In genomic region chr6:136931246-136931645, GRCm38 (mm10) we compare ENCODE assay signal across 11 mouse cellular contexts. TPM values are rescaled to one million over a fixed set of nuclear protein-coding genes. Genes with fewer than 3 reads are reported as not detected.
DNase-seq lines count a peak whose midpoint lies in the region; ATAC-seq and TF ChIP-seq lines count a peak whose summit lies in the region.
"Had no signal": no experiment of that assay in that cellular context is flagged by ENCODE, and none has a peak within 500 bp of the region (broad histone marks: within the 10 kb centered on the region; RNA-seq: fewer than 3 reads in every experiment).

No protein-coding gene starts in this region.

- intact Hi-C loops in heart, adult 2 months (cut with DNase I), result no loop called here
- intact Hi-C loops in heart, postnatal 14 days (cut with DNase I), result no loop called here

- H3K9ac ChIP-seq in heart, adult 2 months (ENCODE audit: low read depth, low read length), result no peak overlapping the region
- H3K9ac ChIP-seq in lung, embryonic 16.5 days (ENCODE audit: low read length), result peak overlapping the region; percentile 45
- no peak overlapping the region for H3K9ac ChIP-seq in embryonic facial prominence, embryonic 12.5 days
- H3K9ac ChIP-seq in liver, embryonic 12.5 days, result peak overlapping the region; percentile 44; the same call in 1 of the 2 replicates

- H3K4me3 ChIP-seq in heart, adult 2 months, result no peak overlapping the region
- H3K4me3 ChIP-seq in lung, embryonic 16.5 days (ENCODE audit: low read length), result no peak overlapping the region
- H3K4me3 ChIP-seq in embryonic facial prominence, embryonic 12.5 days, result no peak overlapping the region
- H3K4me3 ChIP-seq in liver, embryonic 12.5 days, result no peak overlapping the region
- H3K4me3 ChIP-seq: left cerebral cortex, adult 2 months; myocyte had no signal

- TF ChIP-seq EP300 in heart, adult 2 months (IDR thresholded peaks at IDR 0.05; ENCODE audit: insufficient read depth, low read depth, low read length), result no peak

- H3K4me1 ChIP-seq in heart, adult 2 months (ENCODE audit: control insufficient read depth, insufficient read depth, low read length), result peaks cover 4% of the 10 kb centered on the region
- peaks cover 10% of the 10 kb centered on the region for H3K4me1 ChIP-seq in lung, embryonic 16.5 days (replicated peaks; ENCODE audit: control insufficient read depth, insufficient read depth, low read length)
- H3K4me1 ChIP-seq in embryonic facial prominence, embryonic 12.5 days, result peaks cover 3% of the 10 kb centered on the region
- H3K4me1 ChIP-seq in liver, embryonic 12.5 days, result peaks cover 37% of the 10 kb centered on the region

- no peaks in the 10 kb centered on the region for H3K9me3 ChIP-seq in lung, embryonic 16.5 days (ENCODE audit: control insufficient read depth, low read length)
- no peaks in the 10 kb centered on the region for H3K9me3 ChIP-seq in embryonic facial prominence, embryonic 12.5 days
- no peaks in the 10 kb centered on the region for H3K9me3 ChIP-seq in liver, embryonic 12.5 days (replicated peaks)

- 77% methylated on average over 13 of the region's 13 CpGs for WGBS in heart, adult 2 months
- 82% methylated on average over 13 of the region's 13 CpGs for WGBS in lung, embryonic 16.5 days
- WGBS in embryonic facial prominence, embryonic 12.5 days, result 83% methylated on average over 13 of the region's 13 CpGs
- 53% methylated on average over 13 of the region's 13 CpGs for WGBS in liver, embryonic 12.5 days (ENCODE audit: insufficient replicate concordance)

- H3K27ac ChIP-seq in heart, adult 2 months, result peak overlapping the region; percentile 68
- peak overlapping the region; percentile 79 for H3K27ac ChIP-seq in lung, embryonic 16.5 days (ENCODE audit: low read length)
- peak overlapping the region; percentile 56 for H3K27ac ChIP-seq in embryonic facial prominence, embryonic 12.5 days
- peak overlapping the region; percentile 74 for H3K27ac ChIP-seq in liver, embryonic 12.5 days
- H3K27ac ChIP-seq: left cerebral cortex, adult 2 months had no signal

- ATAC-seq in lung, embryonic 16.5 days (ENCODE audit: low read depth), result no peak
- ATAC-seq in embryonic facial prominence, embryonic 12.5 days (ENCODE audit: insufficient number of reproducible peaks, insufficient read depth, low FRiP score, low TSS enrichment), result no peak
- 0 out of 2 replicates have a peak, but pooled peaks have one; percentile 42 for ATAC-seq in liver, embryonic 12.5 days

- DNase-seq in heart, adult 2 months, result no peak
- DNase-seq in heart, postnatal 14 days, result no peak
- DNase-seq in lung, adult 18-20 months, result no peak
- no peak for DNase-seq in adipocyte (ENCODE audit: low spot score)
- no peak for DNase-seq in frontal cortex, postnatal 25 days (ENCODE audit: low spot score in 2 of 2)
- DNase-seq: cerebellum, postnatal 36 days had no signal

- H3K79me2 ChIP-seq in heart, adult 2 months (replicated peaks; ENCODE audit: control insufficient read depth, insufficient read depth, low read length), result no peaks in the 10 kb centered on the region

- peak overlapping the region; percentile 26 for H3K4me2 ChIP-seq in lung, embryonic 16.5 days (ENCODE audit: low read depth, low read length)
- no peak overlapping the region for H3K4me2 ChIP-seq in embryonic facial prominence, embryonic 12.5 days (replicated peaks)
- H3K4me2 ChIP-seq in liver, embryonic 12.5 days, result peak overlapping the region; percentile 53

- peaks cover 5% of the 10 kb centered on the region for H3K36me3 ChIP-seq in heart, adult 2 months (ENCODE audit: control insufficient read depth, insufficient read depth, low read length)
- H3K36me3 ChIP-seq in lung, embryonic 16.5 days (ENCODE audit: control insufficient read depth, insufficient read depth, low read length), result no peaks in the 10 kb centered on the region
- H3K36me3 ChIP-seq in embryonic facial prominence, embryonic 12.5 days, result no peaks in the 10 kb centered on the region
- peaks cover 19% of the 10 kb centered on the region for H3K36me3 ChIP-seq in liver, embryonic 12.5 days

- no peaks in the 10 kb centered on the region for H3K27me3 ChIP-seq in heart, adult 2 months (ENCODE audit: control insufficient read depth, insufficient read depth, low read length)
- H3K27me3 ChIP-seq in lung, embryonic 16.5 days (ENCODE audit: control insufficient read depth, insufficient read depth, low read depth, low read length), result no peaks in the 10 kb centered on the region
- H3K27me3 ChIP-seq in embryonic facial prominence, embryonic 12.5 days, result no peaks in the 10 kb centered on the region
- H3K27me3 ChIP-seq in liver, embryonic 12.5 days (replicated peaks), result no peaks in the 10 kb centered on the region

- no peak for TF ChIP-seq CTCF in heart, adult 2 months (IDR thresholded peaks at IDR 0.05)

- TF ChIP-seq POLR2A in heart, adult 2 months (IDR thresholded peaks at IDR 0.05; ENCODE audit: insufficient read depth, low read depth, low read length), result no peak

RNA-seq across cellular contexts. Expression of gene Pde6h, which starts 7.6 kb away (rescaled TPM):
- under 1 TPM in 1 of 2 experiments, not detected in 1; 0.30 TPM for total RNA-seq in heart, adult 2 months (2021)
- 0.04 and 0.26 TPM in 2 replicates for polyA plus RNA-seq in heart, adult 2 months (2012; rRNA removed)
- total RNA-seq in heart, postnatal 14 days (2021), result under 1 TPM in 1 of 2 experiments, not detected in 1; 0.46 TPM
- polyA plus RNA-seq in lung, embryonic 16.5 days (2015; fragmentation: Nextera tagmentation; extraction: Ambion mirVana), result 0.20 TPM in 1 of 2 replicates, not detected in the other
- polyA plus RNA-seq in embryonic facial prominence, embryonic 12.5 days (2016; fragmentation: Nextera tagmentation; extraction: Ambion mirVana), result not detected in 2 replicates
- not detected in 2 replicates for polyA plus RNA-seq in liver, embryonic 12.5 days (2016; fragmentation: Nextera tagmentation; extraction: Ambion mirVana)

RNA-seq across cellular contexts. Expression of gene Erp27, which starts 9.3 kb away (rescaled TPM):
- not detected for total RNA-seq in heart, adult 2 months (2021)
- polyA plus RNA-seq in heart, adult 2 months (2012; rRNA removed), result 0.29 and 0.51 TPM in 2 replicates
- under 1 TPM in 1 of 2 experiments, not detected in 1; 0.17 TPM for total RNA-seq in heart, postnatal 14 days (2021)
- polyA plus RNA-seq in lung, embryonic 16.5 days (2015; fragmentation: Nextera tagmentation; extraction: Ambion mirVana), result 0.35 and 0.97 TPM in 2 replicates
- 0.19 and 0.55 TPM in 2 replicates for polyA plus RNA-seq in embryonic facial prominence, embryonic 12.5 days (2016; fragmentation: Nextera tagmentation; extraction: Ambion mirVana)
- 0.27 and 0.43 TPM in 2 replicates for polyA plus RNA-seq in liver, embryonic 12.5 days (2016; fragmentation: Nextera tagmentation; extraction: Ambion mirVana)

RNA-seq across cellular contexts. Expression of gene Arhgdib, which starts 10.5 kb away (rescaled TPM):
- 10 to 100 TPM; 24.0 to 30.4 TPM for total RNA-seq in heart, adult 2 months (2021)
- polyA plus RNA-seq in heart, adult 2 months (2012; rRNA removed), result 41.7 and 57.6 TPM in 2 replicates
- total RNA-seq in heart, postnatal 14 days (2021), result 10 to 100 TPM; 36.9 to 45.4 TPM
- polyA plus RNA-seq in lung, embryonic 16.5 days (2015; fragmentation: Nextera tagmentation; extraction: Ambion mirVana), result 85.2 and 98.2 TPM in 2 replicates
- 51.1 and 58.5 TPM in 2 replicates for polyA plus RNA-seq in embryonic facial prominence, embryonic 12.5 days (2016; fragmentation: Nextera tagmentation; extraction: Ambion mirVana)
- 120 and 122 TPM in 2 replicates for polyA plus RNA-seq in liver, embryonic 12.5 days (2016; fragmentation: Nextera tagmentation; extraction: Ambion mirVana)

RNA-seq across cellular contexts. Expression of gene Mgp, which starts 55.6 kb away (rescaled TPM):
- total RNA-seq in heart, adult 2 months (2021), result 100 to 1,000 TPM; 409 to 433 TPM
- 1,071 and 1,296 TPM in 2 replicates for polyA plus RNA-seq in heart, adult 2 months (2012; rRNA removed)
- total RNA-seq in heart, postnatal 14 days (2021), result 100 to 1,000 TPM; 373 to 513 TPM
- 1,118 and 1,160 TPM in 2 replicates for polyA plus RNA-seq in lung, embryonic 16.5 days (2015; fragmentation: Nextera tagmentation; extraction: Ambion mirVana)
- 41.2 and 42.9 TPM in 2 replicates for polyA plus RNA-seq in embryonic facial prominence, embryonic 12.5 days (2016; fragmentation: Nextera tagmentation; extraction: Ambion mirVana)
- polyA plus RNA-seq in liver, embryonic 12.5 days (2016; fragmentation: Nextera tagmentation; extraction: Ambion mirVana), result 4.3 and 7.4 TPM in 2 replicates

Comparison
In these comparisons a context has a peak if more than half of its experiments do, and no peak if none do; other contexts are left out.
1. H3K9ac ChIP-seq: peak in lung, embryonic 16.5 days (single experiment) and liver, embryonic 12.5 days (single experiment); none in heart, adult 2 months (single experiment) and embryonic facial prominence, embryonic 12.5 days (single experiment).
2. Peak in every context shown above with its lines, with median percentiles within 50 percentile points of each other: H3K27ac ChIP-seq.